Mouse (Mus musculus) lung, postnatal 4 days (tissue): ENCODE results near the gene Csmd2.
A peak's percentile ranks its signal among the peaks of the same experiment; 100 is the strongest.

Source experiments
- DNase-seq, 2 experiments: peaks; one replicate each; pipeline ENCODE4 v3.0.0; 2021

The Csmd2 gene

GRCm38 (mm10) chr4:127987784-127988455, at the start of gene Csmd2:
Csmd2 (plus strand) TSS chr4:127987857.
- no peak for DNase-seq

- DNase-seq, result no peak
These were observed 40.0 kb upstream of the Csmd2 start for GRCm38 (mm10) chr4:127947696-127948095.

- no peak for DNase-seq
These were observed 34.5 kb upstream of the Csmd2 start for GRCm38 (mm10) chr4:127953006-127953710.

- DNase-seq, result no peak
These were observed 18.6 kb upstream of the Csmd2 start for GRCm38 (mm10) chr4:127969101-127969500.

- peak in 1 of 2 experiments; percentile 24 for DNase-seq
These were observed 17.6 kb upstream of the Csmd2 start for GRCm38 (mm10) chr4:127970018-127970421.

- DNase-seq, result no peak
These were observed 16.5 kb upstream of the Csmd2 start, which contains the start of gene CK137956 for GRCm38 (mm10) chr4:127970901-127971868. CK137956 (minus strand) TSS chr4:127970951.

GRCm38 (mm10) chr4:127972976-127973375, 14.7 kb upstream of the Csmd2 start:
- no peak for DNase-seq

- DNase-seq, result no peak
These were observed 6.5 kb upstream of the Csmd2 start for GRCm38 (mm10) chr4:127981125-127981524.

- DNase-seq, result no peak
These were observed 3.2 kb upstream of the Csmd2 start for GRCm38 (mm10) chr4:127984426-127984825.

GRCm38 (mm10) chr4:127985874-127986273, 1.8 kb upstream of the Csmd2 start:
- no peak for DNase-seq

- no peak for DNase-seq
These were observed 1.1 kb upstream of the Csmd2 start for GRCm38 (mm10) chr4:127986491-127987075.

GRCm38 (mm10) chr4:127987270-127987669, 387 bp upstream of the Csmd2 start:
- no peak for DNase-seq

GRCm38 (mm10) chr4:127988526-127989180, 996 bp downstream of the Csmd2 start:
- DNase-seq, result no peak

- DNase-seq, result no peak
These were observed 1.8 kb downstream of the Csmd2 start for GRCm38 (mm10) chr4:127989347-127989995.

- DNase-seq, result no peak
These were observed 11.6 kb downstream of the Csmd2 start for GRCm38 (mm10) chr4:127999281-127999680.

- DNase-seq, result no peak
These were observed 15.0 kb downstream of the Csmd2 start for GRCm38 (mm10) chr4:128002638-128003101.

- DNase-seq, result no peak
These were observed 17.3 kb downstream of the Csmd2 start for GRCm38 (mm10) chr4:128004797-128005452.

GRCm38 (mm10) chr4:128019465-128019864, 31.8 kb downstream of the Csmd2 start:
- DNase-seq, result no peak

GRCm38 (mm10) chr4:128028294-128028693, 40.6 kb downstream of the Csmd2 start:
- no peak for DNase-seq

GRCm38 (mm10) chr4:128041901-128042300, 54.2 kb downstream of the Csmd2 start:
- DNase-seq, result no peak

GRCm38 (mm10) chr4:128042626-128043025, 55.0 kb downstream of the Csmd2 start:
- peak in 1 of 2 experiments; percentile 9 for DNase-seq
